Comparison of ENCODE assay signal across 42 mouse cellular contexts in the genomic region with DNA sequence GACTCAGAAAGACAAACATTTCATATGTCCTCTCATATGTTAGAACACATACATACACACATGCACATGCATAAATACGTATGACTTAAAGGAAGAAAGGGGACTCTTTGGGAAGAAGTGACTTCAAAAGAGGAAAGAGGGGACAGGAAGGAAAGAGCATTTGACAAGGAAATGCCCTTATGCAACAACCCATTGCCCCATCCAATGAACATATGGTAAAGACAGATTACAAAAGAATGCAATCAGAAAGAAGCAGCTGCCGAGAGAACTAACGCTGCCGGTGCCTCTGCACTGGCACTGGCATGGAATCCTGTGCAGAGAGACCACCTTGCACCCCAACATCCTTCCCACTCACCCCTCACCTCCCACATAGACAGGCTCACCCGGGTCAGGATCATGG. TPM values are rescaled to one million over a fixed set of nuclear protein-coding genes. Genes with fewer than 3 reads are reported as not detected.
"Had no signal": no experiment of that assay in that cellular context is flagged by ENCODE, and none has a peak within 500 bp of the region (broad histone marks: within the 10 kb centered on the region; RNA-seq: fewer than 3 reads in every experiment).

No protein-coding gene starts in this region.

- H3K27me3 ChIP-seq: hindbrain, embryonic 13.5 days; hindbrain, embryonic 15.5 days; kidney, embryonic 15.5 days; limb, embryonic 13.5 days; limb, embryonic 15.5 days had no signal

- H3K36me3 ChIP-seq: heart, embryonic 13.5 days; heart, embryonic 15.5 days; hindbrain, embryonic 13.5 days; hindbrain, embryonic 15.5 days; kidney, embryonic 15.5 days; limb, embryonic 13.5 days; limb, embryonic 15.5 days had no signal

- H3K27ac ChIP-seq: heart, embryonic 13.5 days; heart, embryonic 15.5 days; hindbrain, embryonic 13.5 days; hindbrain, embryonic 15.5 days; hindbrain, postnatal 0 days; kidney, embryonic 15.5 days; kidney, postnatal 0 days; limb, embryonic 13.5 days; limb, embryonic 15.5 days had no signal

- H3K4me3 ChIP-seq: heart, embryonic 13.5 days; heart, embryonic 15.5 days; hindbrain, embryonic 13.5 days; hindbrain, embryonic 15.5 days; kidney, embryonic 15.5 days; limb, embryonic 13.5 days; limb, embryonic 15.5 days had no signal

- ATAC-seq: hindbrain, postnatal 0 days; intestine, embryonic 16.5 days had no signal

- DNase-seq: gastrocnemius, postnatal 14 days; gastrocnemius, postnatal 36 days; heart, adult 18-20 months; heart, postnatal 14 days; heart, postnatal 36 days; kidney, adult 11 months; kidney, adult 2 months; kidney, adult 9 months; kidney, postnatal 14 days; kidney, postnatal 36 days; layer of hippocampus, adult 9-11 months; layer of hippocampus, postnatal 36 days; left cerebral cortex, postnatal 4 days had no signal

- H3K4me1 ChIP-seq: heart, embryonic 15.5 days; limb, embryonic 13.5 days; limb, embryonic 15.5 days had no signal

- H3K9me3 ChIP-seq: heart, embryonic 13.5 days; heart, embryonic 15.5 days; hindbrain, embryonic 13.5 days; hindbrain, embryonic 15.5 days; kidney, embryonic 15.5 days; limb, embryonic 13.5 days; limb, embryonic 15.5 days had no signal

RNA-seq across cellular contexts. Expression of a gene that starts 6.6 kb away (rescaled TPM):
- total RNA-seq: gastrocnemius, adult 18-20 months; gastrocnemius, adult 8-10 months; gastrocnemius, postnatal 14 days; gastrocnemius, postnatal 36 days; layer of hippocampus, postnatal 14 days; layer of hippocampus, postnatal 36 days; left cerebral cortex, adult 18-20 months; left cerebral cortex, adult 8-10 months; left cerebral cortex, postnatal 10 days; left cerebral cortex, postnatal 25 days; left cerebral cortex, postnatal 4 days had no signal
- polyA plus RNA-seq: hindbrain, embryonic 11.5 days; limb, embryonic 11.5 days; limb, embryonic 13.5 days had no signal

RNA-seq across cellular contexts. Expression of a gene that starts 23.5 kb away (rescaled TPM):
- total RNA-seq: gastrocnemius, adult 18-20 months; gastrocnemius, adult 8-10 months; gastrocnemius, postnatal 14 days; gastrocnemius, postnatal 36 days; heart, adult 18-20 months; heart, adult 8-10 months; heart, postnatal 14 days; heart, postnatal 36 days; hindbrain, postnatal 0 days; layer of hippocampus, adult 18-20 months; layer of hippocampus, adult 8-10 months; layer of hippocampus, postnatal 14 days; layer of hippocampus, postnatal 36 days; left cerebral cortex, adult 18-20 months; left cerebral cortex, adult 8-10 months; left cerebral cortex, postnatal 25 days; left cerebral cortex, postnatal 4 days had no signal
- polyA plus RNA-seq: heart, embryonic 11.5 days; heart, embryonic 13.5 days; heart, postnatal 0 days; hindbrain, embryonic 11.5 days; hindbrain, embryonic 13.5 days; intestine, embryonic 14.5 days; kidney, adult 2 months; kidney, embryonic 15.5 days; liver, embryonic 11.5 days had no signal

RNA-seq across cellular contexts. Expression of a gene that starts 26.8 kb away (rescaled TPM):
- total RNA-seq: gastrocnemius, adult 18-20 months; gastrocnemius, adult 8-10 months; gastrocnemius, postnatal 14 days; gastrocnemius, postnatal 36 days; heart, adult 18-20 months; heart, adult 8-10 months; heart, postnatal 14 days; heart, postnatal 36 days; hematopoietic stem cell, adult 5-6 weeks; hindbrain, postnatal 0 days; layer of hippocampus, adult 18-20 months; layer of hippocampus, adult 8-10 months; layer of hippocampus, postnatal 14 days; layer of hippocampus, postnatal 36 days; left cerebral cortex, adult 18-20 months; left cerebral cortex, adult 8-10 months; left cerebral cortex, postnatal 10 days; left cerebral cortex, postnatal 25 days; left cerebral cortex, postnatal 4 days had no signal
- polyA plus RNA-seq: gonadal fat pad, adult 2 months; heart, embryonic 11.5 days; heart, embryonic 13.5 days; heart, embryonic 15.5 days; heart, postnatal 0 days; hindbrain, embryonic 11.5 days; hindbrain, embryonic 13.5 days; hindbrain, embryonic 15.5 days; hindbrain, postnatal 0 days; intestine, embryonic 14.5 days; intestine, embryonic 16.5 days; kidney, adult 2 months; kidney, embryonic 15.5 days; kidney, postnatal 0 days; large intestine, adult 2 months; limb, embryonic 11.5 days; limb, embryonic 13.5 days; limb, embryonic 15.5 days; liver, embryonic 11.5 days had no signal

RNA-seq across cellular contexts. Expression of a gene that starts 44.4 kb away (rescaled TPM):
- total RNA-seq: gastrocnemius, adult 18-20 months; gastrocnemius, adult 8-10 months; gastrocnemius, postnatal 14 days; gastrocnemius, postnatal 36 days; heart, adult 18-20 months; heart, adult 8-10 months; heart, postnatal 14 days; heart, postnatal 36 days; hematopoietic stem cell, adult 5-6 weeks; hindbrain, postnatal 0 days; layer of hippocampus, adult 18-20 months; layer of hippocampus, adult 8-10 months; layer of hippocampus, postnatal 14 days; layer of hippocampus, postnatal 36 days; left cerebral cortex, adult 18-20 months; left cerebral cortex, adult 8-10 months; left cerebral cortex, postnatal 10 days; left cerebral cortex, postnatal 25 days; left cerebral cortex, postnatal 4 days had no signal
- polyA plus RNA-seq: heart, embryonic 11.5 days; heart, embryonic 13.5 days; heart, embryonic 15.5 days; heart, postnatal 0 days; hindbrain, embryonic 11.5 days; hindbrain, embryonic 13.5 days; hindbrain, embryonic 15.5 days; hindbrain, postnatal 0 days; intestine, embryonic 14.5 days; intestine, embryonic 16.5 days; kidney, adult 2 months; kidney, embryonic 15.5 days; kidney, postnatal 0 days; large intestine, adult 2 months; limb, embryonic 11.5 days; limb, embryonic 13.5 days; limb, embryonic 15.5 days; liver, embryonic 11.5 days had no signal
